Mouse (Mus musculus): ENCODE data around the gene Sez6l.

- no peak for TF ChIP-seq IRF4 (IDR thresholded peaks at IDR 0.05; ENCODE audit: low read depth, low read length)
- no peak for TF ChIP-seq JUND (conservative IDR thresholded peaks at IDR 0.05; ENCODE audit: low read depth, low read length)
- no peak for TF ChIP-seq POLR2A (IDR thresholded peaks at IDR 0.05; ENCODE audit: low read depth, low read length)
- no peak for TF ChIP-seq EP300 (IDR thresholded peaks at IDR 0.05; ENCODE audit: low read length)
- TF ChIP-seq E2F4 (IDR thresholded peaks at IDR 0.05; ENCODE audit: insufficient replicate concordance, low read depth, low read length), result no peak
- no peak for TF ChIP-seq CTCF (conservative IDR thresholded peaks at IDR 0.05 in 1 of 2, IDR thresholded peaks at IDR 0.05 in 1 of 2; ENCODE audit: low read depth in 2 of 2, low read length in 2 of 2)
- TF ChIP-seq MAX (IDR thresholded peaks at IDR 0.05; ENCODE audit: low read length), result no peak
- no peak for TF ChIP-seq ZNF384 (IDR thresholded peaks at IDR 0.05; ENCODE audit: low read depth, low read length)
- no peak for TF ChIP-seq ETS1 (conservative IDR thresholded peaks at IDR 0.05; ENCODE audit: low read depth, low read length)
- TF ChIP-seq BHLHE40 (IDR thresholded peaks at IDR 0.05; ENCODE audit: low read depth, low read length), result no peak
- no peak for TF ChIP-seq GABPA (IDR thresholded peaks at IDR 0.05; ENCODE audit: insufficient replicate concordance, low read depth, low read length)
Measured at GRCm38 (mm10) chr5:112491489-112491888, 85.5 kb downstream of the Sez6l start.
